Mouse (Mus musculus) urinary bladder, postnatal 14 days (tissue): Measurements from ENCODE around the gene Pttg1ip.

Source experiments
- DNase-seq: peaks from one replicate; pipeline ENCODE4 v3.0.0; 2021; ENCODE audit warnings: low spot score

Gene Pttg1ip

GRCm38 (mm10) chr10:77638956-77639355 lies 57.4 kb downstream of the Pttg1ip start:
- no peak for DNase-seq

GRCm38 (mm10) chr10:77643160-77643559 lies 61.6 kb downstream of the Pttg1ip start:
- DNase-seq: no peak

DNA sequence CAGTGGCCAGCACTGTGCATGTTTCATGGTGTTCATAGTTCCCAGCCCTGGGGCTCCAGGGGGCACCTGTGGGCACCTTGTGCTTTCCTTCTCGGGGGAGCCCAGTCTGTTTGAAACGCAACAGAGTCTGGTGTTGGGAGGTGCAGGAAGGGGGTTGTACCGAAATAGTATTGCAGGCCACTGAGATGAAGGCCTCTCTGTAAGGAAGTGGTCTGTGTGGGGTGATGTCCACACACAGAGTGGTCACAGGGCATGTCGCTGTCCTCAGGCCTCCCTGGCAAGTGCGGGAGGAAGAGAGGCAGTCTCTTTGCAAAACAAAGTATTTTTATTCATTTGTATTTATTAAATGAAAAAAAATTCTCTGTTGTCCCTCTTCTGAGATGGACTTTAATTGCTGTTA lies 64.1 kb downstream of the Pttg1ip start:
- no peak for DNase-seq

- no peak for DNase-seq
Observed at GRCm38 (mm10) chr10:77647461-77647860, 65.9 kb downstream of the Pttg1ip start.

GRCm38 (mm10) chr10:77647901-77648300 lies 66.4 kb downstream of the Pttg1ip start:
- DNase-seq: no peak
